In the genomic region with DNA sequence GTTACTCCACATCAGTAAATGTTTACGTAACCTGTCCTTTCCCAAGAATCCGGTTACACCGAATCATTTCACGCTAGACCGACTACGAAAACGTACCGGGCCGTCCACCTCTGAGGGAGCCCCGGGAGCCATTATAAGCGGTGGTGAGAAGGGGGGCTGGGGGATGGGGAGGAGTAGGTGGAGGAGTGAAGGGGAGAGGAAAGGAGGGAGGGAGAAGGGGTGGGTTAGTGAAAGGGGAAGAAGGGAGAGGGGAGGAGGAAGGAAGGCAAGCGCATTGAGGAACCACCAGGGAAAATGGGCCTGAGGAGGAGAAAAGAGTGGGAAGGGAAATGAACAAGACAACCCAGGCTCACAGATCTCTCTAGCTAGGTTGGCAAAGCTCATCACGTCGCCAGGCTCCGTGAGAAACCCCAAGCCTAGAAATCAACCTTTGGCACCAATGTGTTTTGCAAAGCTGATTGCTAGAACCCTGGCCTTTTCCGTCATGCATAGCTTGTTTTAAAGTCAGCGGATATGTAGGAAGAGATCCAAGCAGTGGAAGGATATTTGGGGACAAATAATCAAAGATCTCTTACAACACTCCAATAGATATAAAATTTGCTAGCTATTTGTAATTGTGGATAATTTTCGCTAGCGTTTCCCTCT, we compare ENCODE assay signal across 13 mouse cellular contexts. TPM values are rescaled to one million over a fixed set of nuclear protein-coding genes. Genes with fewer than 3 reads are reported as not detected.
DNase-seq lines count a peak whose midpoint lies in the region; ATAC-seq and TF ChIP-seq lines count a peak whose summit lies in the region.
"Had no signal": no experiment of that assay in that cellular context is flagged by ENCODE, and none has a peak within 500 bp of the region (broad histone marks: within the 10 kb centered on the region; RNA-seq: fewer than 3 reads in every experiment).

No protein-coding gene starts in this region.

- no peak for TF ChIP-seq CTCF in layer of hippocampus, adult 2 months (conservative IDR thresholded peaks at IDR 0.05)
- TF ChIP-seq CTCF in forebrain, postnatal 0 days (IDR thresholded peaks at IDR 0.05; ENCODE audit: low read depth): no peak

- H3K36me3 ChIP-seq in forebrain, postnatal 0 days (ENCODE audit: insufficient read depth): peaks cover 9% of the 10 kb centered on the region
- H3K36me3 ChIP-seq: embryonic facial prominence, embryonic 12.5 days; lung, embryonic 15.5 days had no signal

- DNase-seq in layer of hippocampus, adult 2 months (ENCODE audit: low spot score in 2 of 2): no peak
- no peak for DNase-seq in layer of hippocampus, adult 9-10 months (ENCODE audit: low spot score)
- peak; percentile 67 for DNase-seq in ES-CJ7 (ENCODE audit: low read depth, low spot score)
- DNase-seq in embryo, embryonic 10.5 days (ENCODE audit: low spot score): peak; percentile 72
- peak; percentile 88 for DNase-seq in forebrain, postnatal 0 days
- DNase-seq in kidney, postnatal 25 days: no peak
- no peak for DNase-seq in gastrocnemius, postnatal 4 days (ENCODE audit: low spot score in 2 of 2)
- DNase-seq in cerebellum, adult 11 months: no peak
- DNase-seq: kidney, adult 18-20 months had no signal

- H3K4me2 ChIP-seq in forebrain, postnatal 0 days (ENCODE audit: low read depth): peak overlapping the region; percentile 70
- H3K4me2 ChIP-seq: embryonic facial prominence, embryonic 12.5 days; lung, embryonic 15.5 days had no signal

- no peaks in the 10 kb centered on the region for H3K9me3 ChIP-seq in forebrain, postnatal 0 days (ENCODE audit: low read length)
- H3K9me3 ChIP-seq: embryonic facial prominence, embryonic 12.5 days; lung, embryonic 15.5 days had no signal

- H3K9ac ChIP-seq in forebrain, postnatal 0 days: peak overlapping the region; percentile 99
- H3K9ac ChIP-seq: embryonic facial prominence, embryonic 12.5 days; lung, embryonic 15.5 days had no signal

- 1% methylated on average over 19 of the region's 19 CpGs for WGBS in forebrain, postnatal 0 days

- H3K27me3 ChIP-seq in forebrain, postnatal 0 days (ENCODE audit: insufficient read depth, low read length): no peaks in the 10 kb centered on the region

- H3K4me1 ChIP-seq in forebrain, postnatal 0 days (ENCODE audit: insufficient read depth): 0 out of 2 replicates have a peak, but pooled peaks cover 13% of the 10 kb centered on the region

- peak; percentile 5 for ATAC-seq in forebrain, postnatal 0 days

- H3K27ac ChIP-seq in layer of hippocampus, adult 2 months: peak overlapping the region; percentile 100
- H3K27ac ChIP-seq in forebrain, postnatal 0 days (ENCODE audit: low read depth, low read length): peak overlapping the region; percentile 100
- H3K27ac ChIP-seq: embryonic facial prominence, embryonic 12.5 days; lung, embryonic 15.5 days had no signal

- H3K4me3 ChIP-seq in layer of hippocampus, adult 2 months: peak overlapping the region; percentile 89
- peak overlapping the region; percentile 83 for H3K4me3 ChIP-seq in forebrain, postnatal 0 days (ENCODE audit: low read depth, low read length)
- H3K4me3 ChIP-seq: lung, embryonic 15.5 days had no signal

RNA-seq across cellular contexts. Expression of a gene that starts 0.6 kb away (rescaled TPM):
- total RNA-seq in layer of hippocampus, adult 2 months (2021): 100 to 1,000 TPM; 149 to 167 TPM
- 76.5 and 79.4 TPM in 2 replicates for total RNA-seq in forebrain, postnatal 0 days (2014; rRNA removed)
- 50.8 and 53.4 TPM in 2 replicates for polyA plus RNA-seq in forebrain, postnatal 0 days (2015; fragmentation: Nextera tagmentation; extraction: Ambion mirVana)
- not detected for total RNA-seq in gastrocnemius, postnatal 4 days (2021)
- polyA plus RNA-seq: heart, embryonic 14.5 days; stomach, embryonic 14.5 days had no signal

RNA-seq across cellular contexts. Expression of a gene that starts 3.1 kb away (rescaled TPM):
- 10 to 100 TPM; 11.7 to 12.8 TPM for total RNA-seq in layer of hippocampus, adult 2 months (2021)
- 16.1 and 16.8 TPM in 2 replicates for total RNA-seq in forebrain, postnatal 0 days (2014; rRNA removed)
- 0.53 and 0.85 TPM in 2 replicates for polyA plus RNA-seq in forebrain, postnatal 0 days (2015; fragmentation: Nextera tagmentation; extraction: Ambion mirVana)
- total RNA-seq in gastrocnemius, postnatal 4 days (2021): not detected
- polyA plus RNA-seq: heart, embryonic 14.5 days; lung, embryonic 15.5 days; stomach, embryonic 14.5 days had no signal

Comparison
In these comparisons a context has a peak if more than half of its experiments do, and no peak if none do; other contexts are left out.
1. DNase-seq: peak in ES-CJ7 (single experiment), embryo, embryonic 10.5 days (single experiment) and forebrain, postnatal 0 days (single experiment); none in layer of hippocampus, adult 2 months (0 of 2), layer of hippocampus, adult 9-10 months (single experiment), kidney, postnatal 25 days (0 of 2), gastrocnemius, postnatal 4 days (0 of 2) and cerebellum, adult 11 months (single experiment).
2. RNA of a gene that starts 0.6 kb away (total RNA-seq): 149 to 167 TPM in layer of hippocampus, adult 2 months and 76.5 to 79.4 TPM in forebrain, postnatal 0 days; not detected in gastrocnemius, postnatal 4 days; every median in the first group is over 10 times any median in the second.
3. RNA of a gene that starts 3.1 kb away (total RNA-seq): 16.1 to 16.8 TPM in forebrain, postnatal 0 days and 11.7 to 12.8 TPM in layer of hippocampus, adult 2 months; not detected in gastrocnemius, postnatal 4 days; every median in the first group is over 10 times any median in the second.